Mouse (Mus musculus) forebrain, embryonic 16.5 days (tissue): ENCODE measurements at regions not wholly inside any gene's neighbourhood (a gene's known extent, or its start where the extent isn't known, plus 50 kb on each side); places are given as distances from the start of the nearest gene placed in this dataset.

Source experiments
- ATAC-seq: fragments of 200-750 bp; cut with Nextera tagmentation; 2 replicates; pipeline ENCODE4 v1.8.0; 2017; ENCODE audit warnings: mild to moderate bottlenecking, moderate library complexity
- H3K27ac ChIP-seq: fragments of 300-500 bp; sonication (generic); 2 replicates; pipeline ENCODE4 v1.5.1; 2014; ENCODE audit warnings: low read length, control low read depth
- H3K27me3 ChIP-seq: fragments of 300-500 bp; sonication (generic); replicated peaks from 2 replicates; pipeline ENCODE4 v1.6.1; 2014; ENCODE audit warnings: low read length; ENCODE audit not compliant: control insufficient read depth, insufficient read depth
- H3K36me3 ChIP-seq: fragments of 300-500 bp; sonication (generic); 2 replicates; pipeline ENCODE4 v1.6.1; 2014; ENCODE audit not compliant: control insufficient read depth, insufficient read depth
- H3K4me1 ChIP-seq: fragments of 300-500 bp; sonication (generic); replicated peaks from 2 replicates; pipeline ENCODE4 v1.6.1; 2014; ENCODE audit warnings: low read length; ENCODE audit not compliant: control insufficient read depth, insufficient read depth
- H3K4me2 ChIP-seq: fragments of 300-500 bp; sonication (generic); 2 replicates; pipeline ENCODE4 v1.6.1; 2014; ENCODE audit warnings: mild to moderate bottlenecking, low read length, control low read depth
- H3K4me3 ChIP-seq: fragments of 300-500 bp; sonication (generic); replicated peaks from 2 replicates; pipeline ENCODE4 v1.5.1; 2014; ENCODE audit warnings: mild to moderate bottlenecking, low read length, control low read depth
- H3K9ac ChIP-seq: fragments of 300-500 bp; sonication (generic); replicated peaks from 2 replicates; pipeline ENCODE4 v1.6.1; 2014; ENCODE audit warnings: low read depth, low read length, control low read depth
- H3K9me3 ChIP-seq: fragments of 300-500 bp; sonication (generic); 2 replicates; pipeline ENCODE4 v1.6.1; 2016; ENCODE audit warnings: low read length; ENCODE audit not compliant: control insufficient read depth
- WGBS: fragments of 180-500 bp; shearing (Covaris S2); extraction: QIAGEN DNeasy Blood & Tissue Kit; methylation state at CpG from one replicate; pipeline ENCODE4 v1.1.7; 2014; 5-methylcytosine and 5-hydroxymethylcytosine counted together

DNA sequence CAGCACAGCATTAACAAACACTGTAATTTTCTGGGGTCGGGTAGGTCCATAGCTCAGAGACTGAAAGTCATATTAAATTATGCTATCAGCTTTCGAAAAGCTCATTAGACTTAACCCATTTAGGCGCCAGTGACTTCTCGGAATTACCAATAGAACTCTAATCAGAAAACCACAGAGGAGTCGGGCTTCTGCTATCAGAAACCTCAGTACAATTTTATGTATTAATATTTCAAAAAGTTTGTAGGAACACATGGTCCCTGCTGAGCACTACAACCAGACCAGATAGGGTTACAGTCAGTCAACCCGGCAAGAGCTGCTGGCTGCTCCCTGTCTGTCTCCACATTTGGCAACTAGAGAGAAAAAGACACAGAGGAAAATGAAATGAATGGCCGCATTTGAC, 647.3 kb upstream of the Pabpc4l start:
- no peaks in the 10 kb centered on the region for H3K4me1 ChIP-seq
- H3K9me3 ChIP-seq, result no peaks in the 10 kb centered on the region
- 85% methylated on average over 7 of the region's 7 CpGs for WGBS
- H3K9ac ChIP-seq, result no peak overlapping the region
- H3K4me2 ChIP-seq, result no peak overlapping the region
- H3K27me3 ChIP-seq, result no peaks in the 10 kb centered on the region
- no peak for ATAC-seq
- H3K36me3 ChIP-seq, result no peaks in the 10 kb centered on the region
- no peak overlapping the region for H3K27ac ChIP-seq
- no peak overlapping the region for H3K4me3 ChIP-seq

DNA sequence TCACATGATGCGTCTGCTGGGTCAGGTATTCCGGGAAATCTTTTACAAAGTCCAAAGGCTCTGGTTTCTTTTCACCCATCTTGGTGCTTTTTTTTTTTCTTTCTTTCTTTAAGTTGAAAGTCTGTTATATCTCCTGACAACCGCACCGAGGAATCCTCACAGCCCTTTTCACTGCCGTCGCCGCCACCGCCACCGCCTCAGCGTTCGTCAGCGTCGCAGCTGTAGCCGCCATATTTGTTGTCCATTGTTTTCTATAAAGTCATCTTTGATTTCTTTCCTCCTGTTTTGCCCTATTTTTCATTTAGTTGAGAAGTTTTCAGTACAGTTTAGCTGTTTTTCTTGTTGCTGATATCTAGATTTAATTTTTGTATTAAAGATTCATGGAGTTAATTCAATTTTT, 603.5 kb upstream of the Pabpc4l start:
- H3K9me3 ChIP-seq, result no peaks in the 10 kb centered on the region
- 97% methylated on average over 14 of the region's 14 CpGs for WGBS
- no peaks in the 10 kb centered on the region for H3K27me3 ChIP-seq
- no peak overlapping the region for H3K9ac ChIP-seq
- no peak overlapping the region for H3K27ac ChIP-seq
- H3K4me2 ChIP-seq, result no peak overlapping the region
- no peaks in the 10 kb centered on the region for H3K36me3 ChIP-seq
- H3K4me1 ChIP-seq, result no peaks in the 10 kb centered on the region
- no peak for ATAC-seq
- H3K4me3 ChIP-seq, result no peak overlapping the region

DNA sequence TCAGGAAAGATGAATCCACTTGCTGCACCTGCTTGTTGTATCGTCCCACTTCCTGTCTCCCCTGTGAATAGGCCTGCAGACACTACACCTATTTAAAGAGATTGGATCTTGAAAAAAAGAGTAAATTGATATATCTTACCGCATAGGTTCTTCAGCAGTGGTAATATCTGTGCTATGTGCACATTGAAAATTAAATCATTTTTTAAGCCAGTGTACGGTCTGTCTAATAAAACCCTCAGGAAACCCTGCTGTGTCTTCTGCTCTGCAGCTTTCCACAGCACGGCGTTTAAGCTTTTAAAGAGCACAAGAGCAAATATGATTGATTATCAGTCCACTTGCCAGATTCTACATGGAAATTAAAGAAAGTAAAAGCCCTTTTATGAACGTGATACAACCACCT, 577.7 kb upstream of the Pabpc4l start:
- no peaks in the 10 kb centered on the region for H3K36me3 ChIP-seq
- H3K9ac ChIP-seq, result no peak overlapping the region
- 86% methylated on average over 6 of the region's 6 CpGs for WGBS
- ATAC-seq, result no peak
- H3K4me3 ChIP-seq, result no peak overlapping the region
- no peaks in the 10 kb centered on the region for H3K4me1 ChIP-seq
- no peaks in the 10 kb centered on the region for H3K9me3 ChIP-seq
- H3K4me2 ChIP-seq, result no peak overlapping the region
- no peak overlapping the region for H3K27ac ChIP-seq
- no peaks in the 10 kb centered on the region for H3K27me3 ChIP-seq

DNA sequence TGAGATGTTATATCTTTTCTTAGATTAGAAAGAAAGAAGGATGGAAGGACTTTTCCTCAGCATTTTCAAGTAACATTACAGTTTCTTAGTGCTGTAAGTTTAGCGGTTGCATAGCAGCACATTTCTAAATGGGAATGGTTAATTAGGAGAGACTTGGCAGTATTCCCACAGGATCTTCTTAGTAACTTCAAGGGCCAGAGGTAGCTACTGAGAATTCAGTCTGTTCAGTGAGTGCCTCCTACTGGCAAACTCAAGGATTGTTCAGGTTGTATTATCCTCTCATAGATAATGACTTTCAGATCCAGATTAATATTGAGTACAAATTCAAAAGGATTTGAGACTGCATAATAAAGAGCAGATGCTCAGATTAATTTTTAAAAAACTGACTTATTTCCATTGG, 571.3 kb upstream of the Pabpc4l start:
- Histone ChIP-seq H3K36me3 (no peaks in the 10 kb centered on the region), H3K4me2 (no peak overlapping the region), H3K9ac (no peak overlapping the region), H3K4me1 (no peaks in the 10 kb centered on the region), H3K27me3 (no peaks in the 10 kb centered on the region), H3K27ac (no peak overlapping the region), H3K9me3 (no peaks in the 10 kb centered on the region; the same call in 1 of the 2 replicates), H3K4me3 (no peak overlapping the region)
- ATAC-seq, result no peak
- WGBS, result 18% methylated on average over 1 of the region's 1 CpGs

DNA sequence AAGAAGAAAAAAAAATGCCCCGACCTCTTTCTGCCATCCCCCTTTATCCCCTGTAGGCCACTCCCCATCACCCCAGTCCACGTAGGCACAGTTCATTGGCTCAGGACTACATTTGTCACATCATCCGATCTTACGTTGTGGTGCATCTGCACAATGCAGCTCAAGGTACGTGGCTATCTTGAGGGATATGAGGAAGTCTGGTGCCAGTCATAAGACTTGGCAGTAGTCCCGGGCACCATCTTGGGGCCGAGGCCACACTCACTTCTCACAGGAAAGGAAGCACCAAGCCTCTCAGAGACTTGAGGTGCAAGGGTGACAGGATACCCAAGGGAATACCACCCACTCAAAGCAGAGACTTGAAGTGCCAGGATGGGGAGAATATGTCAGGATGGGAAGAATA, 570.5 kb upstream of the Pabpc4l start:
- Histone ChIP-seq H3K4me1 (no peaks in the 10 kb centered on the region), H3K36me3 (no peaks in the 10 kb centered on the region), H3K9ac (no peak overlapping the region), H3K4me2 (no peak overlapping the region), H3K4me3 (no peak overlapping the region), H3K27me3 (no peaks in the 10 kb centered on the region), H3K27ac (no peak overlapping the region), H3K9me3 (no peaks in the 10 kb centered on the region; the same call in 1 of the 2 replicates)
- WGBS, result 90% methylated on average over 7 of the region's 7 CpGs
- no peak for ATAC-seq

DNA sequence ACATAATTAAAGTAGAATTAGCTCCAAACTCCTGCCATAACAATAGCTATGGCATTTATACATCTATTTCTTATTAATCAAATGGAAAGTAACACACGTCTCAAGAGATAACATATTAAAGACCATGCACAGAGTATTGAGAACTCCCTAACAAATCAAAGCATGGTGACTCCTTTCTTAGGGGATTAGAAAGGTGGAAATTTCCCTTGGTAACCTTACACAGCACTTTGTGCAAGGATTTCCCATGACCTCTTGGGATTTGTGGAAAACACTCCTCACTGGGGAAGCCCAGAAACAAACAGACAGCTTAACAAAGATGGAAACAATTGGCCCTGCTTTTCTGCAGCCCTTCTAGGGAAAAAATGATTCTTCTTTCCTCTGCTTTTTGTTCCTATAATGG, 562.4 kb upstream of the Pabpc4l start:
- ATAC-seq, result no peak
- Histone ChIP-seq H3K4me1 (no peaks in the 10 kb centered on the region), H3K4me3 (no peak overlapping the region), H3K9me3 (no peaks in the 10 kb centered on the region; the same call in 1 of the 2 replicates), H3K4me2 (no peak overlapping the region), H3K36me3 (no peaks in the 10 kb centered on the region), H3K27ac (no peak overlapping the region), H3K27me3 (no peaks in the 10 kb centered on the region), H3K9ac (no peak overlapping the region)
- WGBS, result 31% methylated on average over 1 of the region's 1 CpGs

DNA sequence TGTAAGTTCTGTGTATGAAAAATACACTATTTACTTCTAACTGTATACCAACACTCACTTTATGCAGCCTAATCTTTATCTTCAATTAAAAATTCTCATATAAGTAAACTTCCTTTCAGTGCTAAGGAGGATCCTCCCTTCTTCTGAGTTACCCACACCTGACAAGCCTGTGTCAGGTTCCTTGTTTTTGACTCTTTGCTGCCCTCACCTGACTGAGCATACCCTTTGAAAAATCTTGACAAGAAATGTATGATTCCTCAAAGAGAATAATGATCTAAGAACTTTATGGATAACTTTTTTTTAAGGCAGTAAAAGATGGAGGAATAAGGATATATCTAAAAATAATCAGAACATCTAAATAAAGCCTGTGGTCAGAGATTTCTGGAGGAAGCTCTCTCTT, 550.9 kb upstream of the Pabpc4l start:
- no peak for ATAC-seq
- no peaks in the 10 kb centered on the region for H3K4me1 ChIP-seq
- no peaks in the 10 kb centered on the region for H3K27me3 ChIP-seq
- H3K9ac ChIP-seq, result no peak overlapping the region
- H3K9me3 ChIP-seq, result no peaks in the 10 kb centered on the region
- no peaks in the 10 kb centered on the region for H3K36me3 ChIP-seq
- no peak overlapping the region for H3K4me3 ChIP-seq
- H3K27ac ChIP-seq, result no peak overlapping the region
- no peak overlapping the region for H3K4me2 ChIP-seq

DNA sequence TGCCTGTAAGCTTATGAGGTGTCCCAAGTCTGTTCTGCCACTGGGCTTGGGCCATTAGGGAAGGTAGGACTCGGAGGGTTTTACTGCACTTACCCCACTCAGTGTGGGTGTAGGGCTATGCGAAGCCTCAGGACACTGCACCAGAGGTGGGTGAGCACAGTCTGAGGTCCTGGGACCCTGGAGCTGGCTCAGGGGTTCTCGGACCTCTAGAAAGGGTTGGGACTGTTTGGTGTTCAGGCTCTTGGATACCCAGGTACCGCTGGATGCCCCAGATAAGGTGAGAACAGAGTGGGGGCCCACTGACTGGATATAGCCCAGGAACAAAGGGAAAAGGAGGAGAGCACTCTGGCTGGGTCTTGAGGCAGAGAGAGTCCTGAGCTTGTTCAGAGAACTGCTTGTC, 522.7 kb upstream of the Pabpc4l start:
- ATAC-seq, result no peak
- 90% methylated on average over 4 of the region's 4 CpGs for WGBS

DNA sequence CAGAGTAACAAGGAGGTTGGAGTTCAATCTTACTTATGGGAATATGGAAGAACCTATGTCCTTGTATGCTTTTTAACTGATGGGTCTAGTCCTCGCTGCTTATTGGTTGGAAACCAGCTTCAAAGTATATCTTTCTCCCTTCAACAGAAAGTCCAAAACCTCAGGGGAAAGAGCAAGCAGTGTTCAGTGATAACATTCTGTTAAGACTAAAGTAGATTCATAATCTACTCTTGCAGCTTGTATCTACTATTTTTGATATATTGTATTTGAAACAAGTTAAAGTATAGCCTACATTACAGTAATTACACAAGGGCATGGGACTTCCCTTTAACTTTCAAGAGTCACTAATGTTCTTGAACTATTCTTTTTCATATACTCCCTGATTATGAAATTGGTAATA, 522.0 kb upstream of the Pabpc4l start:
- Histone ChIP-seq H3K9ac (no peak overlapping the region), H3K9me3 (no peaks in the 10 kb centered on the region), H3K36me3 (no peaks in the 10 kb centered on the region), H3K27me3 (no peaks in the 10 kb centered on the region), H3K4me2 (no peak overlapping the region), H3K4me1 (no peaks in the 10 kb centered on the region), H3K27ac (no peak overlapping the region), H3K4me3 (no peak overlapping the region)
- 94% methylated on average over 1 of the region's 1 CpGs for WGBS
- no peak for ATAC-seq

More for the DNA sequence above, 522.7 kb upstream of the Pabpc4l start:
- H3K9ac ChIP-seq, result no peak overlapping the region
- no peak overlapping the region for H3K4me2 ChIP-seq
- no peaks in the 10 kb centered on the region for H3K27me3 ChIP-seq
- no peak overlapping the region for H3K4me3 ChIP-seq
- H3K4me1 ChIP-seq, result no peaks in the 10 kb centered on the region
- no peak overlapping the region for H3K27ac ChIP-seq
- no peaks in the 10 kb centered on the region for H3K9me3 ChIP-seq
- no peaks in the 10 kb centered on the region for H3K36me3 ChIP-seq

DNA sequence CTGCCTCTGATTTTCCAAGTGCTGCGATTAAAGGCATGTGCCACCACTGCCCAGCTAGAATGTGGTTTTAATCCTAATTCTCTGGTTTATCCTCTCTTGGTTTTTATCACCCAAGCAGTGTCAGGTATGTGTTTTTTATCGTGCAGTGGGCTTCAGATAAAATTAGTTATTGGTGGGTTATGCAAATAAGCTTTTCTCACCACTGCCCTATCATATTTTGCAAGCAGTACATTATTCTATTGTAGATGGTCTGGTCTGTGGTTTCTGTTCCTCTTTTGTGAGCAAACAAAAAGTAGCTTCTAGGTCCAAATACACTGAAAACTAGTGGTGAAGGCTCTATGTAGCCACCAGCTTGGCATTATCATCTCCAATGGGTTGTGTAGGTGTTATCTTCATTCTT, 503.4 kb upstream of the Pabpc4l start:
- Histone ChIP-seq H3K36me3 (no peaks in the 10 kb centered on the region), H3K4me2 (no peak overlapping the region), H3K27ac (no peak overlapping the region), H3K9me3 (no peaks in the 10 kb centered on the region), H3K27me3 (no peaks in the 10 kb centered on the region), H3K9ac (no peak overlapping the region), H3K4me3 (no peak overlapping the region), H3K4me1 (no peaks in the 10 kb centered on the region)
- WGBS, result 77% methylated on average over 2 of the region's 2 CpGs
- ATAC-seq, result no peak
